Mouse (Mus musculus): ENCODE data around the gene Iqgap2. TPM values are rescaled to one million over a fixed set of nuclear protein-coding genes. Genes with fewer than 3 reads are reported as not detected.

Iqgap2 gene
- polyA plus RNA-seq, 1 experiment from 2014 or later: 16.5 TPM

GRCm38 (mm10) chr13:95671108-95671897, 220.4 kb downstream of the Iqgap2 start:
- H3K4me1 ChIP-seq (replicated peaks; ENCODE audit: control insufficient read depth, insufficient read depth): no peaks in the 10 kb centered on the region
- H3K9me3 ChIP-seq (ENCODE audit: control insufficient read depth, low read length): no peaks in the 10 kb centered on the region
- H3K9ac ChIP-seq (ENCODE audit: low read length): no peak overlapping the region
- TF ChIP-seq CTCF (IDR thresholded peaks at IDR 0.05; ENCODE audit: low read depth) (no peak), EP300 (optimal IDR thresholded peaks at IDR 0.05) (no peak)
- H3K36me3 ChIP-seq (ENCODE audit: control insufficient read depth, insufficient read depth, low read length): peaks cover 3% of the 10 kb centered on the region; the same call in 1 of the 2 replicates
- WGBS: 66% methylated on average over 9 of the region's 9 CpGs
- H3K4me3 ChIP-seq (ENCODE audit: low read depth, low read length): no peak overlapping the region
- no peak overlapping the region for H3K27ac ChIP-seq (replicated peaks)
- ATAC-seq (ENCODE audit: low FRiP score, low TSS enrichment): no peak
- no peak overlapping the region for H3K4me2 ChIP-seq (replicated peaks; ENCODE audit: low read depth)
- DNase-seq (ENCODE audit: low spot score): no peak
- no peaks in the 10 kb centered on the region for H3K27me3 ChIP-seq (ENCODE audit: control insufficient read depth, insufficient read depth, low read length)

GRCm38 (mm10) chr13:95670534-95670933, 221.2 kb downstream of the Iqgap2 start:
- H3K27me3 ChIP-seq (ENCODE audit: control insufficient read depth, insufficient read depth, low read length): no peaks in the 10 kb centered on the region
- WGBS: 79% methylated on average over 5 of the region's 5 CpGs
- H3K9me3 ChIP-seq (ENCODE audit: control insufficient read depth, low read length): no peaks in the 10 kb centered on the region
- no peak overlapping the region for H3K27ac ChIP-seq (replicated peaks)
- ATAC-seq (ENCODE audit: low FRiP score, low TSS enrichment): no peak
- peaks cover 3% of the 10 kb centered on the region; the same call in 1 of the 2 replicates for H3K36me3 ChIP-seq (ENCODE audit: control insufficient read depth, insufficient read depth, low read length)
- TF ChIP-seq CTCF (IDR thresholded peaks at IDR 0.05; ENCODE audit: low read depth): no peak
- H3K4me2 ChIP-seq (replicated peaks; ENCODE audit: low read depth): no peak overlapping the region
- no peak overlapping the region for H3K4me3 ChIP-seq (ENCODE audit: low read depth, low read length)
- no peak overlapping the region for H3K9ac ChIP-seq (ENCODE audit: low read length)
- no peak for DNase-seq (ENCODE audit: low spot score)
- H3K4me1 ChIP-seq (replicated peaks; ENCODE audit: control insufficient read depth, insufficient read depth): no peaks in the 10 kb centered on the region

GRCm38 (mm10) chr13:95667260-95667659, 224.5 kb downstream of the Iqgap2 start:
- no peak for DNase-seq (ENCODE audit: low spot score)
- TF ChIP-seq EP300 (optimal IDR thresholded peaks at IDR 0.05) (no peak), CTCF (IDR thresholded peaks at IDR 0.05; ENCODE audit: low read depth) (peak; percentile 71)
- Histone ChIP-seq H3K9ac (ENCODE audit: low read length) (no peak overlapping the region), H3K36me3 (ENCODE audit: control insufficient read depth, insufficient read depth, low read length) (peaks cover 3% of the 10 kb centered on the region; the same call in 1 of the 2 replicates), H3K4me3 (ENCODE audit: low read depth, low read length) (no peak overlapping the region), H3K4me1 (replicated peaks; ENCODE audit: control insufficient read depth, insufficient read depth) (no peaks in the 10 kb centered on the region), H3K4me2 (replicated peaks; ENCODE audit: low read depth) (no peak overlapping the region), H3K9me3 (ENCODE audit: control insufficient read depth, low read length) (no peaks in the 10 kb centered on the region), H3K27me3 (ENCODE audit: control insufficient read depth, insufficient read depth, low read length) (no peaks in the 10 kb centered on the region), H3K27ac (replicated peaks) (no peak overlapping the region)
- 12% methylated on average over 7 of the region's 7 CpGs for WGBS
- ATAC-seq (ENCODE audit: low FRiP score, low TSS enrichment): 0 out of 2 replicates have a peak, but pooled peaks have one; percentile 24

GRCm38 (mm10) chr13:95665644-95666356, 225.9 kb downstream of the Iqgap2 start:
- Histone ChIP-seq H3K27ac (replicated peaks) (no peak overlapping the region), H3K4me3 (ENCODE audit: low read depth, low read length) (no peak overlapping the region), H3K4me2 (replicated peaks; ENCODE audit: low read depth) (no peak overlapping the region), H3K9ac (ENCODE audit: low read length) (no peak overlapping the region), H3K27me3 (ENCODE audit: control insufficient read depth, insufficient read depth, low read length) (no peaks in the 10 kb centered on the region), H3K36me3 (ENCODE audit: control insufficient read depth, insufficient read depth, low read length) (peaks cover 3% of the 10 kb centered on the region; the same call in 1 of the 2 replicates), H3K9me3 (ENCODE audit: control insufficient read depth, low read length) (no peaks in the 10 kb centered on the region), H3K4me1 (replicated peaks; ENCODE audit: control insufficient read depth, insufficient read depth) (no peaks in the 10 kb centered on the region)
- no peak for ATAC-seq (ENCODE audit: low FRiP score, low TSS enrichment)
- no peak for TF ChIP-seq CTCF (IDR thresholded peaks at IDR 0.05; ENCODE audit: low read depth)
- TF ChIP-seq EP300 (optimal IDR thresholded peaks at IDR 0.05): no peak
- 84% methylated on average over 13 of the region's 13 CpGs for WGBS
- DNase-seq (ENCODE audit: low spot score): no peak

- Histone ChIP-seq H3K4me2 (replicated peaks; ENCODE audit: low read depth) (no peak overlapping the region), H3K9me3 (ENCODE audit: control insufficient read depth, low read length) (no peaks in the 10 kb centered on the region), H3K36me3 (ENCODE audit: control insufficient read depth, insufficient read depth, low read length) (no peaks in the 10 kb centered on the region), H3K27ac (replicated peaks) (no peak overlapping the region), H3K9ac (ENCODE audit: low read length) (no peak overlapping the region), H3K4me1 (replicated peaks; ENCODE audit: control insufficient read depth, insufficient read depth) (no peaks in the 10 kb centered on the region), H3K27me3 (ENCODE audit: control insufficient read depth, insufficient read depth, low read length) (no peaks in the 10 kb centered on the region), H3K4me3 (ENCODE audit: low read depth, low read length) (no peak overlapping the region)
- DNase-seq (ENCODE audit: low spot score) (no peak), ATAC-seq (ENCODE audit: low FRiP score, low TSS enrichment) (no peak)
- TF ChIP-seq CTCF (IDR thresholded peaks at IDR 0.05; ENCODE audit: low read depth) (no peak), EP300 (optimal IDR thresholded peaks at IDR 0.05) (no peak)
- WGBS: 92% methylated on average over 4 of the region's 4 CpGs
Measured at GRCm38 (mm10) chr13:95663834-95664233, 227.9 kb downstream of the Iqgap2 start.

DNA sequence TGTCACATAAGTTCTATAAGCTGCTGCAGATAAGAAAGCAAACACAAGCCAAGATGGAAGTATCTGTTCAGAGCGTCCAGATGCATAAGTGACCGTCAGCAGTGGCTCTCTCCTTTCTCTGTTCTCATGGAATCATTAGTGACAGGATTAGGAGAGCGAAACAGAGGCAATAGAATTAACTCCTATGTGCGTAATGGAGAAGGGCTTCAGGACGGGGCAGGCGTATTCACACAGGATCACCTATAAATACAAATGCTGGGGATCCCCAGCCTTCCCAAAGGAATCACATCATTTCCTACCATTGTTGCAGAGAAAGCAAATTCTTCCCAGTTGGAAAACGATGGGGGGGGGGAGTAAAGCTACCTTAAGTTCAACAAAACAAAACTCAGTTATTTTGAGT, 232.3 kb downstream of the Iqgap2 start:
- Histone ChIP-seq H3K9ac (ENCODE audit: low read length) (no peak overlapping the region), H3K4me1 (replicated peaks; ENCODE audit: control insufficient read depth, insufficient read depth) (no peaks in the 10 kb centered on the region), H3K4me2 (replicated peaks; ENCODE audit: low read depth) (no peak overlapping the region), H3K27ac (replicated peaks) (no peak overlapping the region), H3K4me3 (ENCODE audit: low read depth, low read length) (no peak overlapping the region), H3K9me3 (ENCODE audit: control insufficient read depth, low read length) (no peaks in the 10 kb centered on the region), H3K27me3 (ENCODE audit: control insufficient read depth, insufficient read depth, low read length) (no peaks in the 10 kb centered on the region), H3K36me3 (ENCODE audit: control insufficient read depth, insufficient read depth, low read length) (no peaks in the 10 kb centered on the region)
- TF ChIP-seq EP300 (optimal IDR thresholded peaks at IDR 0.05) (no peak), CTCF (IDR thresholded peaks at IDR 0.05; ENCODE audit: low read depth) (no peak)
- 78% methylated on average over 7 of the region's 7 CpGs for WGBS
- DNase-seq (ENCODE audit: low spot score) (no peak), ATAC-seq (ENCODE audit: low FRiP score, low TSS enrichment) (no peak)
